Mouse (Mus musculus) small intestine, adult 2 months (tissue): ENCODE measurements around the gene Clvs2. TPM values are rescaled to one million over a fixed set of nuclear protein-coding genes. Genes with fewer than 3 reads are reported as not detected.

ENCODE experiments used
- H3K27ac ChIP-seq: fragments of 200-500 bp; 2 replicates; pipeline ENCODE4 v1.5.1; 2012; ENCODE audit warnings: low read depth, low read length, control low read depth, inconsistent platforms; ENCODE audit not compliant: insufficient read depth
- H3K27me3 ChIP-seq: fragments of 200-500 bp; 2 replicates; pipeline ENCODE4 v1.6.1; 2012; ENCODE audit warnings: mild to moderate bottlenecking, moderate library complexity, low read length, inconsistent platforms; ENCODE audit not compliant: control insufficient read depth, insufficient read depth
- H3K36me3 ChIP-seq: fragments of 200-500 bp; 2 replicates; pipeline ENCODE4 v1.6.1; 2012; ENCODE audit warnings: mild to moderate bottlenecking, low read length, control low read depth, inconsistent platforms; ENCODE audit not compliant: control insufficient read depth, insufficient read depth
- H3K4me1 ChIP-seq: fragments of 200-500 bp; 2 replicates; pipeline ENCODE4 v1.6.1; 2012; ENCODE audit warnings: low read length, inconsistent platforms, mixed read lengths; ENCODE audit not compliant: control insufficient read depth, insufficient read depth, insufficient read length
- H3K4me3 ChIP-seq: fragments of 200-500 bp; 2 replicates; pipeline ENCODE4 v1.5.1; 2012; ENCODE audit warnings: low read depth, mild to moderate bottlenecking, control low read depth, inconsistent platforms, low read length, moderate library complexity
- CTCF ChIP-seq: fragments of 200-500 bp; IDR thresholded peaks from 2 replicates; pipeline ENCODE4 v1.5.1; 2012; ENCODE audit warnings: low read depth, mild to moderate bottlenecking, control low read depth, inconsistent platforms, low read length, moderate library complexity, mixed read lengths; ENCODE audit not compliant: insufficient replicate concordance, insufficient read length; ENCODE audit errors: extremely low read depth
- POLR2A ChIP-seq: fragments of 200-500 bp; IDR thresholded peaks from 2 replicates; pipeline ENCODE4 v1.6.1; 2012; ENCODE audit warnings: low read depth, mild to moderate bottlenecking, control low read depth, inconsistent platforms, low read length, moderate library complexity
- WGBS: fragments of 180-500 bp; shearing (Covaris S2); methylation state at CpG from one replicate; pipeline ENCODE4 v1.1.7; 2018; 5-methylcytosine and 5-hydroxymethylcytosine counted together
- polyA plus RNA-seq: library from polyadenylated mRNA; depleted of rRNA; stranded (reverse); fragments of >200 nt; gene quantifications from 2 replicates; pipeline ENCODE4 v1.2.3, GENCODE M21; 2012; rRNA removed

Gene Clvs2
- polyA plus RNA-seq, 1 experiment: not detected

GRCm38 (mm10) chr10:33588800-33589199, 35.8 kb downstream of the Clvs2 start:
- Histone ChIP-seq H3K27me3 (no peaks in the 10 kb centered on the region), H3K36me3 (no peaks in the 10 kb centered on the region), H3K4me3 (no peak overlapping the region), H3K27ac (no peak overlapping the region), H3K4me1 (no peaks in the 10 kb centered on the region)
- TF ChIP-seq POLR2A: no peak
- TF ChIP-seq CTCF: no peak
- 43% methylated on average over 2 of the region's 2 CpGs for WGBS

DNA sequence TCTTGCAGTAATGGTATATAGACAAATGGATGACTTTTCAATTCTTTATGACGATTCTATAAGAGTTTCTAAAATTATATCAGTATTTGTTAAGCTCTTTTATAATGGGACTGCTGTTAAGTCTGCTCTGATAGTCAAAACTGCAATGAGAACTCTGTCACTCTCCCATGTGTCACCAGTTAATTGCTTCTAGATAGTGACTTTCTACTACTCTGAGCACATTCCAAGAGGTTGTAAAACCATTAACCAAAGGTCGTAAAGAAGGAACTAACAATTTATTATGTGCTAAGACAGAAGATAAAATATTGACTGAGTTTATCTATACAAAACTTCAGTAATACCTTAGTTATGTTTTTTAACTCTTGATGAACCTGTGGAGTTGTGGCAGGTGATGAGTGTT, 37.5 kb downstream of the Clvs2 start:
- no peak for TF ChIP-seq POLR2A
- H3K27ac ChIP-seq: no peak overlapping the region
- no peaks in the 10 kb centered on the region for H3K27me3 ChIP-seq
- H3K4me3 ChIP-seq: no peak overlapping the region
- no peaks in the 10 kb centered on the region for H3K36me3 ChIP-seq
- WGBS: 11% methylated on average over 2 of the region's 2 CpGs
- no peaks in the 10 kb centered on the region for H3K4me1 ChIP-seq

GRCm38 (mm10) chr10:33558081-33558480, 66.5 kb downstream of the Clvs2 start:
- Histone ChIP-seq H3K4me3 (no peak overlapping the region), H3K36me3 (no peaks in the 10 kb centered on the region), H3K27me3 (no peaks in the 10 kb centered on the region), H3K4me1 (no peaks in the 10 kb centered on the region), H3K27ac (no peak overlapping the region)
- no peak for TF ChIP-seq CTCF
- TF ChIP-seq POLR2A: no peak
- 40% methylated on average over 3 of the region's 3 CpGs for WGBS

DNA sequence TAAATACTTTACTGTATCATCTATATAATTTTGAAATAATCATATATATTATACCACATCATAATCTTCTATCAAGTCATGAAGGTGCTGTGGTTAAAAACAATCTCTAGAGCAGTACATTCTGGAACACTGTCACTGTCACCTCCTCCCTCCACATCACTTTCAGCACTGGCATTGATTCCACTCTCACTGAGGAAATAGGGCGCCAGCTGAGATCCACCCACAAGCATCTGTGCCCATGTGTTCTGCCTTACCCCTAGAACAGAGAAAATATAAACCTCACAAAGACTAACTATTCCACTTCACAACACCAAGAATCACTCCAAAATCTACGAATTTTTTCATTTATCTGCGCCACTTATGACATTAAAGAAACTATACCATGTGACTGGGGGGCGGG, 84.2 kb downstream of the Clvs2 start:
- 75% methylated on average over 4 of the region's 4 CpGs for whole genome bisulfite sequencing
- no peaks in the 10 kb centered on the region for H3K36me3 ChIP-seq
- no peaks in the 10 kb centered on the region for H3K27me3 ChIP-seq
- H3K4me3 ChIP-seq: no peak overlapping the region
- H3K4me1 ChIP-seq: no peaks in the 10 kb centered on the region
- TF ChIP-seq CTCF (no peak), POLR2A (no peak)
- H3K27ac ChIP-seq: no peak overlapping the region

Other genes starting within 250 kb of the Clvs2 start
- gene Sult3a2, start 161.9 kb upstream of the Clvs2 start, polyA plus RNA-seq: not detected in 2 replicates
- not detected in 2 replicates for gene Sult3a1, start 233.0 kb upstream of the Clvs2 start, polyA plus RNA-seq